Mouse (Mus musculus) forebrain, postnatal 0 days (tissue): ENCODE results near the gene Abcf1. TPM values are rescaled to one million over a fixed set of nuclear protein-coding genes. Genes with fewer than 3 reads are reported as not detected.

Source experiments
- ATAC-seq: fragments of 200-750 bp; cut with Nextera tagmentation; 2 replicates; pipeline ENCODE4 v1.8.0; 2017; ENCODE audit warnings: mild to moderate bottlenecking, moderate library complexity
- DNase-seq: peaks from one replicate; pipeline ENCODE4 v3.0.0-alpha.2; 2015
- H3K27ac ChIP-seq: fragments of 300-500 bp; sonication (generic); 2 replicates; pipeline ENCODE4 v1.5.1; 2014; ENCODE audit warnings: low read depth, mild to moderate bottlenecking, antibody characterized with exemption, low read length, moderate library complexity, mixed read lengths
- H3K27me3 ChIP-seq: fragments of 300-500 bp; sonication (generic); 2 replicates; pipeline ENCODE4 v1.6.1; 2014; ENCODE audit warnings: mild to moderate bottlenecking, low read length, mixed read lengths; ENCODE audit not compliant: insufficient read depth
- H3K36me3 ChIP-seq: fragments of 300-500 bp; sonication (generic); 2 replicates; pipeline ENCODE4 v1.6.1; 2014; ENCODE audit warnings: mild to moderate bottlenecking, moderate library complexity; ENCODE audit not compliant: insufficient read depth
- H3K4me1 ChIP-seq: fragments of 300-500 bp; sonication (generic); 2 replicates; pipeline ENCODE4 v1.6.1; 2014; ENCODE audit warnings: antibody characterized with exemption; ENCODE audit not compliant: insufficient read depth
- H3K4me2 ChIP-seq: fragments of 300-500 bp; sonication (generic); 2 replicates; pipeline ENCODE4 v1.6.1; 2014; ENCODE audit warnings: low read depth, mild to moderate bottlenecking, moderate library complexity
- H3K4me3 ChIP-seq: fragments of 300-500 bp; sonication (generic); 2 replicates; pipeline ENCODE4 v1.5.1; 2014; ENCODE audit warnings: low read depth, low read length, mixed read lengths
- H3K9ac ChIP-seq: fragments of 300-500 bp; sonication (generic); 2 replicates; pipeline ENCODE4 v1.6.1; 2014; ENCODE audit warnings: mild to moderate bottlenecking
- H3K9me3 ChIP-seq: fragments of 300-500 bp; sonication (generic); 2 replicates; pipeline ENCODE4 v1.6.1; 2016; ENCODE audit warnings: low read length
- CTCF ChIP-seq: sonication (generic); IDR thresholded peaks from 2 replicates; pipeline ENCODE4 v1.5.1; 2016; ENCODE audit warnings: antibody characterized with exemption, control low read depth, low read depth
- WGBS: fragments of 180-500 bp; shearing (Covaris S2); extraction: QIAGEN DNeasy Blood & Tissue Kit; methylation state at CpG from one replicate; pipeline ENCODE4 v1.1.7; 2014; 5-methylcytosine and 5-hydroxymethylcytosine counted together
- polyA plus RNA-seq: library from polyadenylated mRNA; unstranded; fragments of >200 nt; fragmentation: Nextera tagmentation; extraction: Ambion mirVana; gene quantifications from 2 replicates; pipeline ENCODE4 v1.2.1, GENCODE M21; 2015
- total RNA-seq: library from RNA; depleted of rRNA; stranded (reverse); fragments of >200 nt; gene quantifications from 2 replicates; pipeline ENCODE4 v1.2.3, GENCODE M21; 2014

Abcf1 gene
- total and polyA plus RNA-seq, 2 experiments from 2014 or later, result 60.4 to 101 TPM

DNA sequence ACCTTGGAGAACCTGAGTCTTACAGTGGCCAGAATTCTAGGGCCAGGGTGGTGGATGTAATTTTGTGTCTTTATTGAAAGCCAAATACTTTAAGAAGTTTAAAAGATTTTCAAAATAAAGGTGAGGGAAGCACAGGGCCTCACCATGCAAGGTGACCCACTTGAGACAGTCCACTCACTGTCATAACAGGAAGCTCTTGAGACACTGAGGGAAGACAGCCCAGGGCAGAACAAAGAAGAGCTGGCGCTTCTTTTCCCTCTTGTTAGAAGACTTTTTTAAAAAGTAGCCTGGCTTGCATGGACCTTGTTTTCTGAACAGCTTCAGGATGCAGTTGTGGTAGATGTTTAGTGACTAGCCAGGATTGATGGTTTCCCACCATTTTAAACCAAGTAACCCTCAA is 49.2 kb downstream of the Abcf1 start:
- Histone ChIP-seq H3K4me1 (peaks cover 18% of the 10 kb centered on the region), H3K4me3 (no peak overlapping the region), H3K9ac (peak overlapping the region; percentile 99), H3K4me2 (peak overlapping the region; percentile 79), H3K27ac (peak overlapping the region; percentile 100), H3K27me3 (no peaks in the 10 kb centered on the region), H3K36me3 (peaks cover 23% of the 10 kb centered on the region), H3K9me3 (no peaks in the 10 kb centered on the region)
- no peak for TF ChIP-seq CTCF
- 68% methylated on average over 1 of the region's 1 CpGs for WGBS
- DNase-seq (no peak), ATAC-seq (no peak)

DNA sequence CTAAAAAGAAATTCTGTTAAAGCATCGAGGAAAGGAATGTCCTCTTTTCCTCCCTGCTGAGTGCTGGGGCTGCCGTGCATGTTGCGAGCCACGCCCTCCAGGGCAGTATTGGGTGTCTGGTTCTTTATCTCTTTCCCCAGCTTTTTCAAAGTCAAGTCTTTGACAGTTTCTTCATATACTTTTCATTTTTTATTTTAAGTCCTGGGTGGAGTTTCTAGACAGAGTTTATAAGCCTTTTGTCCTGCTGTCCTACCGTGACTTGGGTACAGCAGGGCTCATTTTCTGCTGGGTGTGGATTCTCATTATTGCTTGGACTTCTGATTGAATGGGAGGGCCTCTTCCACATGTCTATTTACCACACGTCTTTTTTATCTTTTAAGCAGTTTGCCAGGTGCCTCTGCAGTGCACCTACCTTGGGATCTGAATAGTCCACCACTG is 49.7 kb downstream of the Abcf1 start:
- Histone ChIP-seq H3K9ac (peak overlapping the region; percentile 99), H3K4me2 (peak overlapping the region; percentile 79), H3K36me3 (peaks cover 18% of the 10 kb centered on the region), H3K4me3 (peak overlapping the region; percentile 72), H3K27me3 (no peaks in the 10 kb centered on the region), H3K9me3 (no peaks in the 10 kb centered on the region), H3K4me1 (peaks cover 18% of the 10 kb centered on the region), H3K27ac (peak overlapping the region; percentile 100)
- WGBS, result 35% methylated on average over 6 of the region's 6 CpGs
- no peak for DNase-seq
- no peak for ATAC-seq
- TF ChIP-seq CTCF, result no peak

DNA sequence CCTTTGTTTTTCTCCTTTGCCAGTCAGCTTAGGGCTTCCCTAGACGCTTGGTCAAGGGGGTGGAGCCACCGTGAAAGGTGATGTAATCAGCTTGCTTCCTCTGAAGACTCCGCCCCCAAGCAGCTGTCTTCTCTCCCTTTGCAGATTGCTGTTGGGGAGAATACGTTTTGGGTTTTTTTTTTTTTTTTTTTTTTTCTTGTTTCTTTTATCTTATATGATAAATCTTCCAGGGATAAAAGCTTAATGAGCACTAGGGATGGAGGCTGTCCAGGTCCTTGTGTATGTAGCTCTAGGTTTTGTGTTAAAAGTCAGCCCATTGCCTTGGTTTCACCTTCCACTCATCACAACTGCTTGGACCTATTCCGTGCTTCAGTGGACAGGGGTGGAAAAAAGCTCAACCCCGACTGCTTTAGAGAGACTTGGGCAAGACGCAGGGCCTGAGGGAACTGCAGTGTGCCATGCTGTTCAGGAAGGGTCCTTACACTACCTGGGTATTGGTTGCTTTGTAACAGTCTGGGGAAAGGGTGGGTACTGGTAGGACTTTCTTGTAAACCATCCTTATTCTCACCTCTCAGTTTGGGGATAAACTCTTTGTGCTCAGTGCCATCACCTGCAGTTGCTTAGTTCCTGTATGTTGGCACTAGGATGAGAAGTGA is 50.4 kb downstream of the Abcf1 start:
- peak overlapping the region; percentile 99 for H3K9ac ChIP-seq
- H3K9me3 ChIP-seq, result no peaks in the 10 kb centered on the region
- no peaks in the 10 kb centered on the region for H3K27me3 ChIP-seq
- peak overlapping the region; percentile 100 for H3K27ac ChIP-seq
- peaks cover 18% of the 10 kb centered on the region for H3K4me1 ChIP-seq
- peaks cover 11% of the 10 kb centered on the region for H3K36me3 ChIP-seq
- no peak for TF ChIP-seq CTCF
- 5% methylated on average over 7 of the region's 7 CpGs for WGBS
- peak; percentile 53 for ATAC-seq
- peak overlapping the region; percentile 72 for H3K4me3 ChIP-seq
- H3K4me2 ChIP-seq, result peak overlapping the region; percentile 79
- DNase-seq, result peak; percentile 97

DNA sequence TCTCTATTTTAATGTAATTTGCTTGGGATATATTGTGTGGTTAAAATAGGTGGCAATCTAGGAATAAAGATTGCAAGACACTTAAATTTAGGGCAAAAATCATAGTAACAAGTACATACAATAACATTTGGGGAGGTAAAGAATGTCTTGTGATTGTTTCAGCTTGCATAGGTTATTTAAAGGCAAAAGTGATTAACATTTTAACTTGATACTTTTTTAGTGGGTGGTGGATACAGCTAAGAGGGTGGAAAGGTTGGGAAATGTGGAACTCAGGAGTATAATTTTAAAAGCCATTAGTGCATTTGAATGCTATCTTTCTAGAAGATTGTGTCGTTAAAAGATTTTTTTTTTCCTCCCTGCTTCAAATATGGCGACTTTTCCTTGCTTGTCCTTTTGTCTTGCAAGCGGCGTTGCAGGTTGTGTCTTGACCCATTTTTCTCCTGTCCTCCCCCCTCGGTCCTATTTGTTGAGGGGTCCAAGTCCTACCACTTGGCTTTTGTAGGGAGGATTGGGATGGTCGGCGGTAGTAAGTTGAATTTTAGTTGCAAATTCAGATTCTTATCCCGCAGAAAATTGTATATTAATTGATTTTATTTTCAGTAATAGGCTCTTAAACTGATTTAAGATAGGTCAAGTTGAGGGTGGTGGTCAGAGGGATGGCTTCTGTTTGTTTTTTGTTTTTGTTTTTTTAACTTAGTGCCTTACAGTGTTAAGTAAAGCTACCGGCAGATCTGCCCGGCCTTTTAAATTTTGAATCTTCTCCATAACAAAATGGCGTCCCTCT is 51.1 kb downstream of the Abcf1 start:
- Histone ChIP-seq H3K36me3 (peaks cover 5% of the 10 kb centered on the region), H3K27me3 (no peaks in the 10 kb centered on the region), H3K4me3 (peak overlapping the region; percentile 72), H3K9me3 (no peaks in the 10 kb centered on the region), H3K27ac (peak overlapping the region; percentile 100), H3K4me1 (peaks cover 18% of the 10 kb centered on the region), H3K4me2 (peak overlapping the region; percentile 79), H3K9ac (peak overlapping the region; percentile 99)
- DNase-seq (no peak), ATAC-seq (no peak)
- under 1% methylated on average over 11 of the region's 11 CpGs for WGBS
- no peak for TF ChIP-seq CTCF

DNA sequence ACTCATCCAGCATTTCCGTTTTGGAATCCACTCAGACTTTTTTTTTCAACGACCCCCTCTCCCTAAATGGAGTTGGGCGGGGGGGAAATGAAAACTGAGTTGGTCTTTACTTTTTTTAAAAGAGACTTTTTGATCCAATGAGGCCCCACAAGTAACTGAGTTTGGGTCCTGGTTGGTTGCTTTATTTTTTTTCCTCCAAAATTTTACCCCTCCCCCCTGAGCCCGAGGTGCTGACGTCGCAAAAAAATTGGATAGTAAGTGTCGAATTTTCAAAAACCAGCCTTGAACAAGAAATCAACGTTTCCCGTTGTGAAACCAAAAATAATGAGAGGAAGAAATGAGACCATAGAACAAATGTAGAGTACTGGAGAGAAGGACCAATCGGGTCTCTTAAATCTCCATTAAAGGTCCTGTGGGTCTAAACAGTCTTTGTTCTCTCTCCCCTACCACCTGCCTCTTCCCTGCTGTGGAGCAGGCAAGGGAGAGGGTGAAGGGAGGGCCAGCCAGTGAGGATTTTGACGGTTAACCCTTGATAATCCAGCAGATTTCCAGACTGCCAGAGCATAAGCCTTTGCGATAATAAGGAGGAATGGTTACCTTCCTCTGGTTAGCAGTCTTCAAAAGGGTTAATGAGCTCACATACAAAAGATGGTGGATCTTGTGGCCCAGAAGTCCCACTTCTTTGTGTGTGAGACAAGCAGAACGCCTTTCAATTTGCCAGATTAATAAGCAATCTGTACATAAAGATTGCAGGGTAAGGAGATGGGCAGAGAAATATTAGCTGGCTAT is 51.9 kb downstream of the Abcf1 start:
- under 1% methylated on average over 13 of the region's 13 CpGs for WGBS
- H3K27me3 ChIP-seq, result no peaks in the 10 kb centered on the region
- peak overlapping the region; percentile 100 for H3K27ac ChIP-seq
- peak overlapping the region; percentile 99 for H3K9ac ChIP-seq
- ATAC-seq (peak; percentile 43), DNase-seq (peak; percentile 89)
- H3K36me3 ChIP-seq, result peaks cover 8% of the 10 kb centered on the region; the same call in 1 of the 2 replicates
- no peak for TF ChIP-seq CTCF
- peaks cover 18% of the 10 kb centered on the region for H3K4me1 ChIP-seq
- H3K4me2 ChIP-seq, result peak overlapping the region; percentile 79
- H3K4me3 ChIP-seq, result peak overlapping the region; percentile 72
- no peaks in the 10 kb centered on the region for H3K9me3 ChIP-seq

DNA sequence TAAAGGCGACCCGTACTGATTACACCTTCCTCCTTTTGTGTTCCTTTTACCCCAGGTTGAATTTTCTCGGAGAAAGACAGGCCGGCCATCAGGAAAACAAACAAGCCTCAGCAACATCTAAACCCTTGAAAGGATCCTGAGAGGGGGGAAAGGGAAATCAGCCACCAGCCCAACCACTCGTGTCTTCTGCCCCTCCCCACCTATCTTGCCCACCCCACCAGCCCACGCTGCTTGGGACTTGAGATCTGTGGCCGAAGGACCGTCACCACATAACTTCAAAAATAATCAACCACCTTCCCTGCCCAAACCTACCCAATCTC is 52.5 kb downstream of the Abcf1 start:
- Histone ChIP-seq H3K9ac (peak overlapping the region; percentile 99), H3K4me3 (peak overlapping the region; percentile 72), H3K27me3 (no peaks in the 10 kb centered on the region), H3K36me3 (peaks cover 8% of the 10 kb centered on the region; the same call in 1 of the 2 replicates), H3K27ac (peak overlapping the region; percentile 100), H3K9me3 (no peaks in the 10 kb centered on the region), H3K4me2 (peak overlapping the region; percentile 79), H3K4me1 (peaks cover 15% of the 10 kb centered on the region)
- TF ChIP-seq CTCF, result no peak
- WGBS, result 0% methylated on average over 8 of the region's 8 CpGs
- DNase-seq (no peak), ATAC-seq (no peak)
